9 mouse cellular contexts compared by ENCODE assay signal in the genomic region with DNA sequence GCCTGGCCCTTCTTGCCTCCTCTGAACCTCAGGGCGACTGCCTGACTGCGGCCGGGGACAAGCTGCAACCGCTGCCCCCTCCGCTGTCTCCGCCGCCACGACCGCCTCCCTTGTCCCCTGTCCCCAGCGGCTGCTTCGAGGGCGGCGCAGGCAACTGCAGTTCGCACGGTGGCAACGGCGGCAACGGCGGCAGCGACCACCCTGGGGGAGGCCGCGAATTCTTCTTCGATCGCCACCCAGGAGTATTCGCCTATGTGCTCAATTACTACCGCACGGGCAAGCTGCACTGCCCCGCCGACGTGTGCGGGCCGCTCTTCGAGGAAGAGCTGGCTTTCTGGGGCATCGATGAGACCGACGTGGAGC. TPM values are rescaled to one million over a fixed set of nuclear protein-coding genes. Genes with fewer than 3 reads are reported as not detected.
DNase-seq lines count a peak whose midpoint lies in the region; ATAC-seq and TF ChIP-seq lines count a peak whose summit lies in the region.
"Had no signal": no experiment of that assay in that cellular context is flagged by ENCODE, and none has a peak within 500 bp of the region (broad histone marks: within the 10 kb centered on the region; RNA-seq: fewer than 3 reads in every experiment).

No protein-coding gene starts in this region.

- H3K4me3 ChIP-seq in embryonic facial prominence, embryonic 15.5 days (replicated peaks): peak overlapping the region; percentile 50
- peak overlapping the region; percentile 40 for H3K4me3 ChIP-seq in intestine, postnatal 0 days (ENCODE audit: low read depth, low read length)
- peak overlapping the region; percentile 68 for H3K4me3 ChIP-seq in midbrain, embryonic 15.5 days

- TF ChIP-seq CTCF in intestine, postnatal 0 days (IDR thresholded peaks at IDR 0.05; ENCODE audit: low read depth): no peak

- H3K9ac ChIP-seq in embryonic facial prominence, embryonic 15.5 days: no peak overlapping the region
- H3K9ac ChIP-seq in intestine, postnatal 0 days (ENCODE audit: low read depth, low read length): no peak overlapping the region
- peak overlapping the region; percentile 66 for H3K9ac ChIP-seq in midbrain, embryonic 15.5 days

- peak; percentile 27 for DNase-seq in gastrocnemius, postnatal 10 days
- DNase-seq in gastrocnemius, adult 8-10 months (ENCODE audit: low spot score in 2 of 2): no peak
- DNase-seq in 3134 (ENCODE audit: extremely low read depth, insufficient read length, low spot score): peak; percentile 9
- DNase-seq in left cerebral cortex, postnatal 14 days (ENCODE audit: low spot score in 2 of 2): no peak
- no peak for DNase-seq in layer of hippocampus, adult 18-20 months (ENCODE audit: low spot score in 2 of 2)

- H3K36me3 ChIP-seq in embryonic facial prominence, embryonic 15.5 days: no peaks in the 10 kb centered on the region
- H3K36me3 ChIP-seq in intestine, postnatal 0 days (ENCODE audit: control insufficient read depth, insufficient read depth): no peaks in the 10 kb centered on the region
- no peaks in the 10 kb centered on the region for H3K36me3 ChIP-seq in midbrain, embryonic 15.5 days (replicated peaks)

- no peak for ATAC-seq in embryonic facial prominence, embryonic 15.5 days (ENCODE audit: insufficient number of reproducible peaks, low FRiP score, low TSS enrichment, low read depth)
- no peak for ATAC-seq in intestine, postnatal 0 days
- ATAC-seq in midbrain, embryonic 15.5 days (replicated peaks): peak; percentile 31

- no peak overlapping the region for H3K27ac ChIP-seq in embryonic facial prominence, embryonic 15.5 days (replicated peaks)
- H3K27ac ChIP-seq in intestine, postnatal 0 days (ENCODE audit: low read depth, low read length): no peak overlapping the region
- no peak overlapping the region for H3K27ac ChIP-seq in midbrain, embryonic 15.5 days

- peak overlapping the region; percentile 92 for H3K4me2 ChIP-seq in embryonic facial prominence, embryonic 15.5 days (replicated peaks)
- H3K4me2 ChIP-seq in intestine, postnatal 0 days (replicated peaks; ENCODE audit: low read depth): peak overlapping the region; percentile 64
- peak overlapping the region; percentile 93 for H3K4me2 ChIP-seq in midbrain, embryonic 15.5 days

- H3K4me1 ChIP-seq in embryonic facial prominence, embryonic 15.5 days: peaks cover 22% of the 10 kb centered on the region
- H3K4me1 ChIP-seq in intestine, postnatal 0 days (replicated peaks; ENCODE audit: control insufficient read depth, insufficient read depth, low read length): no peaks in the 10 kb centered on the region
- H3K4me1 ChIP-seq in midbrain, embryonic 15.5 days: peaks cover 21% of the 10 kb centered on the region

- WGBS in embryonic facial prominence, embryonic 15.5 days: under 1% methylated on average over 36 of the region's 36 CpGs
- 2% methylated on average over 36 of the region's 36 CpGs for WGBS in intestine, postnatal 0 days
- under 1% methylated on average over 36 of the region's 36 CpGs for WGBS in midbrain, embryonic 15.5 days

- no peaks in the 10 kb centered on the region for H3K9me3 ChIP-seq in embryonic facial prominence, embryonic 15.5 days (replicated peaks)
- H3K9me3 ChIP-seq in intestine, postnatal 0 days (ENCODE audit: control insufficient read depth): no peaks in the 10 kb centered on the region
- no peaks in the 10 kb centered on the region for H3K9me3 ChIP-seq in midbrain, embryonic 15.5 days

- H3K27me3 ChIP-seq in embryonic facial prominence, embryonic 15.5 days: peaks cover 49% of the 10 kb centered on the region
- peaks cover 31% of the 10 kb centered on the region for H3K27me3 ChIP-seq in intestine, postnatal 0 days (replicated peaks; ENCODE audit: control insufficient read depth, insufficient read depth, low read length)
- H3K27me3 ChIP-seq in midbrain, embryonic 15.5 days (replicated peaks): peaks cover 12% of the 10 kb centered on the region; the same call in 1 of the 2 replicates
- H3K27me3 ChIP-seq: CH12.LX had no signal

- intact Hi-C loops in left cerebral cortex, postnatal 14 days (cut with DNase I): no loop called here

RNA-seq across cellular contexts. Expression of gene Kcnc2, which starts 0.9 kb away (rescaled TPM):
- total RNA-seq in gastrocnemius, postnatal 10 days (2021): under 1 TPM; 0.34 to 0.49 TPM
- under 1 TPM; 0.07 to 0.94 (median 0.14) TPM for total RNA-seq in gastrocnemius, adult 8-10 months (2022)
- polyA plus RNA-seq in embryonic facial prominence, embryonic 15.5 days (2015; fragmentation: Nextera tagmentation; extraction: Ambion mirVana): 1.1 and 1.2 TPM in 2 replicates
- polyA plus RNA-seq in intestine, postnatal 0 days (2015; fragmentation: Nextera tagmentation; extraction: Ambion mirVana): 0.30 and 0.39 TPM in 2 replicates
- polyA plus RNA-seq in midbrain, embryonic 15.5 days (2015; fragmentation: Nextera tagmentation; extraction: Ambion mirVana): 6.1 and 7.8 TPM in 2 replicates
- total RNA-seq in left cerebral cortex, postnatal 14 days (2021): 10 to 100 TPM; 67.1 to 68.4 TPM
- 10 to 100 TPM; 79.8 to 84.2 TPM for total RNA-seq in layer of hippocampus, adult 18-20 months (2021)
- total RNA-seq: CH12.LX had no signal

Comparison
In these comparisons a context has a peak if more than half of its experiments do, and no peak if none do; other contexts are left out.
1. DNase-seq: peak in gastrocnemius, postnatal 10 days (single experiment) and 3134 (single experiment); none in gastrocnemius, adult 8-10 months (0 of 2), left cerebral cortex, postnatal 14 days (0 of 2) and layer of hippocampus, adult 18-20 months (0 of 2).
2. RNA of gene Kcnc2, which starts 0.9 kb away (total RNA-seq): 79.8 to 84.2 TPM in layer of hippocampus, adult 18-20 months and 67.1 to 68.4 TPM in left cerebral cortex, postnatal 14 days; 0.34 to 0.49 TPM in gastrocnemius, postnatal 10 days and 0.07 to 0.94 TPM in gastrocnemius, adult 8-10 months; every median in the first group is over 10 times any median in the second.
3. Peak in every context shown above with its lines, with median percentiles within 50 percentile points of each other: H3K4me2 ChIP-seq and H3K4me3 ChIP-seq.